Mouse (Mus musculus): ENCODE results near the gene Dbp.

DNA sequence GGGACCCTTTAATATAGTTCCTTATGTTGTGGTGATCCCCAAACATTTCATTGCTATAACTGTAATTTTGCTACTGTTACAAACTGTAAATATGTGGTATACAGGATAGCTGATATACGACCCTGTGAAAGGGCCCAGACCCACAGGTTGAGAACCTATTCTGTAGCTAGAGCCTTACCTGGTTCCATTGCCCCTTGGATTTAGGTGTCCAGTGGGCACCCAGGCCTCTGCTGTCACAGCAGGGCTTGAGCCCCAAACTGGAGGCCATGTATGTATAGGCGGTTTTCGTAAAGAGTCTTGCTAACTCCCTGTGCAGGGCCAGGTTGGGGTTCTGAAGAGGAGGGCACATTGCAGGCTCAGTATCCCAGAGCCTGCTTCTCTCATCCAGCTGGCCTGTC, 11.6 kb downstream of the Dbp start:
- TF ChIP-seq GATA1 (IDR thresholded peaks at IDR 0.05; ENCODE audit: borderline replicate concordance, low read length): no peak
- no peak for TF ChIP-seq FLI1 (IDR thresholded peaks at IDR 0.05; ENCODE audit: low read length)
